Mouse (Mus musculus) spleen, adult 2 months (tissue): Measurements from ENCODE around the gene Ccdc87.

ENCODE experiments used
- CTCF ChIP-seq: fragments of 200-500 bp; IDR thresholded peaks from 2 replicates; pipeline ENCODE4 v1.5.1; 2011; ENCODE audit warnings: mild to moderate bottlenecking, inconsistent platforms; ENCODE audit not compliant: insufficient read depth, insufficient read length, insufficient replicate concordance; ENCODE audit errors: extremely low read depth
- POLR2A ChIP-seq: fragments of 200-500 bp; IDR thresholded peaks from 2 replicates; pipeline ENCODE4 v1.6.1; 2011; ENCODE audit warnings: low read depth, low read length, inconsistent platforms

GRCm38 (mm10) chr19:4859081-4859480, 19.9 kb downstream of the Ccdc87 start:
- TF ChIP-seq POLR2A (no peak), CTCF (no peak)
